In the genomic region with DNA sequence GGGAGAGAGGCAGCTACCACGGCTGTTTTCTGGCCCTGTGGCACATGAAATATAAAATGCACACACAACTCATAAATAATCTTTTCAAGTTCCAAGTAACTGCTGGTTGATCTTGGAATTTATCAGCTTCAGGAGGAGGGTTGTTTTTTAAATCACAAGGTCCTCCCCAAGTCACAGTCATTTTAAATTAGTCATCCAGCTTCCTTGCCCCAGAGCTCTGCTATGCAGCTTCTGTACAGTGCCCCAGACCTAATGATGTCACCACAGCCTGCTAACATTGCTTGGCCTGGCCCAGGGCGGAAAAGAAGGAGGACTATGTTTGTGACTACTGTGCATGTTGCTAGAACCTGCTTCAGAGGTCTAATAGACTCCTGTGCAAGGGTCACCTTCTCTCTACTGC, we compare ENCODE assay signal across 15 mouse cellular contexts. TPM values are rescaled to one million over a fixed set of nuclear protein-coding genes. Genes with fewer than 3 reads are reported as not detected.
"Had no signal": no experiment of that assay in that cellular context is flagged by ENCODE, and none has a peak within 500 bp of the region (broad histone marks: within the 10 kb centered on the region; RNA-seq: fewer than 3 reads in every experiment).

No protein-coding gene starts in this region.

- H3K9ac ChIP-seq: limb, embryonic 13.5 days; liver, embryonic 14.5 days; midbrain, embryonic 12.5 days; stomach, embryonic 15.5 days had no signal

- H3K4me1 ChIP-seq: limb, embryonic 13.5 days; midbrain, embryonic 12.5 days; stomach, embryonic 15.5 days had no signal

- H3K27ac ChIP-seq: layer of hippocampus, adult 2 months; limb, embryonic 13.5 days; liver, embryonic 14.5 days; midbrain, embryonic 12.5 days; stomach, embryonic 15.5 days had no signal

- ATAC-seq: midbrain, embryonic 16.5 days had no signal

- H3K36me3 ChIP-seq: limb, embryonic 13.5 days; midbrain, embryonic 12.5 days; stomach, embryonic 15.5 days had no signal

- DNase-seq: kidney, postnatal 4 days; lung, adult 18-20 months; right cerebral cortex, postnatal 14 days; thymus, postnatal 36 days had no signal

- H3K4me2 ChIP-seq: limb, embryonic 13.5 days; midbrain, embryonic 12.5 days; stomach, embryonic 15.5 days had no signal

- H3K4me3 ChIP-seq: layer of hippocampus, adult 2 months; limb, embryonic 13.5 days; midbrain, embryonic 12.5 days; stomach, embryonic 15.5 days had no signal

- H3K27me3 ChIP-seq: limb, embryonic 13.5 days; midbrain, embryonic 12.5 days; stomach, embryonic 15.5 days had no signal

- H3K9me3 ChIP-seq: limb, embryonic 13.5 days; midbrain, embryonic 12.5 days; stomach, embryonic 15.5 days had no signal

RNA-seq across cellular contexts. Expression of a gene that starts 12.9 kb away (rescaled TPM):
- total RNA-seq: left cerebral cortex, postnatal 36 days; liver, adult 2 months; megakaryocyte-erythroid progenitor cell, adult 5-6 weeks had no signal
- polyA plus RNA-seq: liver, adult 2 months; lung, embryonic 16.5 days; spleen, adult 2 months; stomach, embryonic 15.5 days had no signal
